Mouse (Mus musculus): ENCODE measurements around the gene Rngtt. TPM values are rescaled to one million over a fixed set of nuclear protein-coding genes. Genes with fewer than 3 reads are reported as not detected.

Rngtt gene
- 31.1 and 32.9 TPM in 2 replicates for polyA plus RNA-seq (2016; fragmentation: Nextera tagmentation; extraction: Ambion mirVana)

DNA sequence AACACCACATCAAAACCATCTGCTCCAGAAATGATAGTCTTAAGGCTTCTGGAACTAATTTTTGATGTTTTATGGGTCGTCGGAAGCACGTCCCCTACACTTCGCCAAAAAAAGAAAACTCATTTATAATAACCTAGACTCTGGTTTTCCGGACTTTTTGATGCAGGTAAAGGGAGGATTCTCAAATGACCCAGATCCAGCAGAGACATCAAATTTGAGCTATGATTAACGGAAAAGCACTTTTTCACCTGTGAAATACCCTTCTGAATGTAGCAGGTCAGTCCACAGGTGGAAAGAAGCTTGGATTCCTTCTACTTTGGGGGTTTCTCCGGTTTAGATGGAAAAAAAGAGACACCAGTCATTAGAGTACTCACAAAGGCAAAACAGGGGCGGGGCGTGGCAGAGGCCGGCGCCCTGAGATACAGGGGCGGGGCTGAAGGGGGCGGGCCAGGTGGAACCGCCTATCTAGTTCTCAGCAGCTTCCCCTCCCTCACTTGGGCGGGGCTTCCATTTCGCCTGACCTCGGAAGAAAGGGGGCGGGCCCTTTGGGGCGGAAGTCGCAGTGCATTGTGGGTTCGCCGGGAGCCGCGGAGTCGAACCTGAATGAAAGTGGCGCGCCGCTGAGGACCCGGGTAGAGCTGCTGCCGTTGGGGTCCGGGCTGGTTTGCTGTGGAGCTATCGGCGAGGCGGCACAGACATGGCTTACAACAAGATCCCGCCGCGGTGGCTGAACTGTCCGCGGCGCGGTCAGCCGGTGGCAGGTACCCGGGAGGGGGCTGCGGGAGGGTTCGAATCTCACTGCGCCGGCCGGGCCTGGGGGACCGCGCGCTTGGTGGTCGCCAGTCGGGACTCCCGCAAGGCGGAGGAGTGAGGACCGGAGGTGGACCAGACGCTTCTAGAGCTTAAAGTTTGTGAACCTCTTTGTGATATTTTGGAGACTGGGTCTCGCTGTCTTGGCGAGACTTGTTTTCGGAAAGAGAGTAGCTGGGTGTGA, at the start of gene Rngtt:
TSS of gene Rngtt (plus strand) at position 548 of the 994 bp plus-strand sequence.
- peak; percentile 97 for ATAC-seq (ENCODE audit: low FRiP score, low read depth)
- no peak within 1 kb of the TSS for H3K27ac ChIP-seq
- whole genome bisulfite sequencing, result 4% methylated on average over 60 of the region's 60 CpGs

DNA sequence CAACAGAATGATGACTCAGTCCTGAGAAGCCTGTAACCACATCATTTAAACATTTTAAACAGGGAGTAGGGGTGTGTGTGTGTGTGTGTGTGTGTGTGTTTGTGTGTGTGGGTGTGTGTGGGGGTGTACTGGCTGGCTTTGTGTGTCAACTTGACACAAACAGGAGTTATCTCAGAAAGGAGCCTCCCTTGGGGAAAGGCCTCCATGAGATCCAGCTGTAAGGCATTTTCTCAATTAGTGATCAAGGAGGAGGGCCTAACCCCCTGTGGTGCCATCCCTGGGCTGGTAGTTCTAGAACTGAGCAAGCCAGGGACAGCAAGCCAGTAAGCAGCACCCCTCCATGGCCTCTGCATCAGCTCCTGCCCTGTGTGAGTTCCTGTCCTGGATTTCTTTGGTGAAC, 49.8 kb upstream of the Rngtt start:
- H3K27me3 ChIP-seq (replicated peaks), result no peaks in the 10 kb centered on the region
- ATAC-seq (ENCODE audit: low FRiP score, low read depth), result no peak

More for the DNA sequence above, at the start of gene Rngtt:
- Histone ChIP-seq H3K27me3 (replicated peaks) (no peaks in the 10 kb centered on the region), H3K4me3 (peak within 1 kb of the TSS; percentile 71), H3K9me3 (no peaks in the 10 kb centered on the region), H3K4me2 (replicated peaks) (peak within 1 kb of the TSS; percentile 77), H3K36me3 (no peaks in the 10 kb centered on the region), H3K4me1 (peaks cover 5% of the 10 kb centered on the region), H3K9ac (peak within 1 kb of the TSS; percentile 79)

DNA sequence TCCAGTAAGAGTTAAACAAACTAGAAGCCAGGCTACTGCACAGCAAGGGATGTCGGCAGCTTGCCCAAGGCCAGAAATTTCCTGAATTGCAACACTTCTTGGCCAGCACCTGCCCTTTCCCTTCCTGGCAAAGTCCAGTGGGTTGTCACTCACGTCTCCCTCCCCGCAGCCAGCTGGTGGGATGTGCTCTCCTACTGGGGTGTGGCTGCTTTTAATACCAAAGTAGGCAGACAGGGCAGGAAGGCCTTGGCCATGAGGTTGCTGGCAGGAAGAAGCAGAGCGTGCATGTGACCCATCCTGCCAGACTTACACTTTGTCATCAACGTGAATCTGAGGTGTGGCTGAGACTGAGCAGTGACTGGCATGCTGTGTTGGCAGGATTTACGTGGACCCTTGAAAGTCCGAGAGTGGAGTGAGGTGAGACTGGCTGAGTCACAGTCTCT, 48.8 kb upstream of the Rngtt start:
- H3K4me3 ChIP-seq, result no peak overlapping the region
- no peak for ATAC-seq (ENCODE audit: low FRiP score, low read depth)
- no peaks in the 10 kb centered on the region for H3K9me3 ChIP-seq
- no peak overlapping the region for H3K27ac ChIP-seq
- H3K9ac ChIP-seq, result no peak overlapping the region
- no peaks in the 10 kb centered on the region for H3K4me1 ChIP-seq
- no peaks in the 10 kb centered on the region for H3K36me3 ChIP-seq
- H3K4me2 ChIP-seq (replicated peaks), result no peak overlapping the region
- WGBS, result 73% methylated on average over 7 of the region's 7 CpGs
- no peaks in the 10 kb centered on the region for H3K27me3 ChIP-seq (replicated peaks)

More for the DNA sequence above, 49.8 kb upstream of the Rngtt start:
- Histone ChIP-seq H3K9me3 (no peaks in the 10 kb centered on the region), H3K27ac (no peak overlapping the region), H3K4me1 (no peaks in the 10 kb centered on the region), H3K36me3 (no peaks in the 10 kb centered on the region), H3K9ac (no peak overlapping the region), H3K4me3 (no peak overlapping the region), H3K4me2 (replicated peaks) (no peak overlapping the region)

DNA sequence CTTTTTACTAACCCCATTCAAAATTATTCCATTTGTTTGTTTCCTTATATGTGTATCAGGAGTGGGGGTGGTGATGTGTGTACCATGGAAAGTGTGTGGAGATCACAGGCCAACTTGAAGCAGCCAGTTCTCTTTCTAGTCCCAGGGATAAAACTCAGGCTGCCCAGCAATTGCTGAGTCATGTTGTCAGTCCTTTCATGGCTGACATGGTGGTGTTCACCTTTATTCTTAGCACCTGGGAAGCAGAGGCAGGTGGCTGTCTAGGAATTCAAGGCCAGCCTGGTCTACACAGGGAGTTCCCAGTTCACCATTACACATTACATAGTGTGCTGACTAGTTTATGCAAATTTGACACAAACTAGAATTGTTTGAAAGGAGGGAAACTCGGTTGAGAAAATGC, 47.2 kb upstream of the Rngtt start:
- H3K36me3 ChIP-seq, result no peaks in the 10 kb centered on the region
- no peaks in the 10 kb centered on the region for H3K4me1 ChIP-seq
- no peak overlapping the region for H3K9ac ChIP-seq
- H3K4me3 ChIP-seq, result no peak overlapping the region
- 72% methylated on average over 1 of the region's 1 CpGs for WGBS
- H3K27ac ChIP-seq, result no peak overlapping the region
- no peak for ATAC-seq (ENCODE audit: low FRiP score, low read depth)
- H3K27me3 ChIP-seq (replicated peaks), result no peaks in the 10 kb centered on the region
- H3K9me3 ChIP-seq, result no peaks in the 10 kb centered on the region
- no peak overlapping the region for H3K4me2 ChIP-seq (replicated peaks)

DNA sequence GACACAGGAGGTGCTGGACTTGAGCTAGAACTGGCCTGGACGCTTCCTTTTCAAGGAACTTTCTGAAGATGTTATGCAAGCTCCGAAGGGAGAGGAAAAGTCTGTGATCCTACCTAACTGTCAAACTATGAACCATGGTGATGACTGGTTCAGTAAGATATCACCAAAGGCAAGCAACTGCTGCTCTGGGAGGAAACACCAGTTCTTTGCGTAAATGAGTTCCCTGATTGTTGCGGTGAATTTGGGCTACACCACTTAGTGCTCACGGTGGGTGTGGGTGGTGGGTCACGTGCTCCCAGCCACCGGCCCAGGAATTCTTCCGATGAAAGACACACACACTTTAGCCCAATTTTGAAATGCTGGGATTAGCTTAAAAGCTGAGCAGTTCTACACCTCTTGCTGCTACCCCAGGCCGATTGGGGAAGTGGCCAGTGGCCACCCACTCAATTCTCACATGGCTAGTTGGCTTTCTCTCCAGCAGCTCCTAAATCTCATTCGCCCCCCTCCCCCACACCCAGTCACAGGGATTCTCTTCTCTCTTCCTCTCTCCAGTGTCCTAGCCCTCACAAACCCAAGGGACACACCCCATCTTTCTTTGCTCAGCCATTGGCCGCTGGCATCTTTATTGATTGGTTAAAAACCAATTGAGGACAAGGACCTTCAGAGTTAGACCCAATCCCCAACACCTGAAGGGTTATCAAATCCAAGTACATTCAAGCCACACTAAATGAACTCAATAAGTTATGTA, 45.0 kb upstream of the Rngtt start:
- Histone ChIP-seq H3K4me3 (no peak overlapping the region), H3K4me1 (no peaks in the 10 kb centered on the region), H3K9ac (no peak overlapping the region), H3K36me3 (no peaks in the 10 kb centered on the region), H3K9me3 (no peaks in the 10 kb centered on the region), H3K27me3 (replicated peaks) (no peaks in the 10 kb centered on the region), H3K27ac (no peak overlapping the region), H3K4me2 (replicated peaks) (no peak overlapping the region)
- no peak for ATAC-seq (ENCODE audit: low FRiP score, low read depth)
- WGBS, result 92% methylated on average over 11 of the region's 11 CpGs

DNA sequence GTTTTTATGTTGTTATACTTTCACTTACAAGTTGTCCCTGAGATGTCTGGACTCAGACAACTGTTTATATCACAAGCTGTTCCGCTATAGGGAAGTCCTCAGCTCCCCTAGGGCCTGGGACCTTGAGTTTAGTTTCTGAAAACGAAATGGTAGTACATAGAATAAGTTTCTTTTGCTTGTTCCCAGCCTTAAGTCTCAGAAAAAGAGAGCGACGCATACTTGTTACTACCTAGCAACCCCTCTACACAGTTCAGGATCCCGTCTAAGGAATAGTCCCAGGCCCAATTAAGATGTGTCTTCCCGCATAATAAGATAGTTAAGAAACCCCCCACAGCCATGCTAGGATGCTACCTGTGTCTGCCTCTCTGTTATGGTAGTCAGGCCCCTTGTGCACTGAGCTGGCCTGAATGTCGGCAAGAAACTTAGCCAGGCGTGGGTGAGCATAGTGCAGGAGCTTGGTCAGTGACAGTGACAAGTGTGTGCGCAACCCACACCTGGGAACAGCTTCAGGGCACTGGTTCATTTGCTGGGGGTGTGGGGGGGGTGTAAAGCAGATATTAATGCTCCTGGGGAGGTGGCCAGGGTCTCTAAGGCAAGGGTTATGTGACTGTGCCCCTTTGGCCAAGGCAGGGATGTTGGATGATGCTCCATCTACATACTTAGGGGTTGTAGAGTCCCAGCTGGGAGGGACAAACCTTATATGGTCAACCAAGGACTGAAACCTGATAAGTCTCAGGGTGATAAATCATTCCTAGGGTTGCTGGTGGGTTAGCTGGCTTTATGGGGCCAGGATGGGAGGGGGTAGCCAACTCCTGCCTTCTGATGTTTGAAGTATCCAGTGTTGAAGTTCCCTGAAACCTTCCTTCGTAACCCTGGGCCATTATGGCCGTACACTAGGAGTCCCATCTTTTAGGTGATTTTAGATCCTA, 39.5 kb upstream of the Rngtt start:
- Histone ChIP-seq H3K9me3 (no peaks in the 10 kb centered on the region), H3K36me3 (no peaks in the 10 kb centered on the region), H3K4me1 (no peaks in the 10 kb centered on the region), H3K4me2 (replicated peaks) (no peak overlapping the region), H3K27me3 (replicated peaks) (no peaks in the 10 kb centered on the region), H3K4me3 (no peak overlapping the region), H3K9ac (no peak overlapping the region), H3K27ac (no peak overlapping the region)
- 79% methylated on average over 11 of the region's 11 CpGs for WGBS
- ATAC-seq (ENCODE audit: low FRiP score, low read depth), result no peak

DNA sequence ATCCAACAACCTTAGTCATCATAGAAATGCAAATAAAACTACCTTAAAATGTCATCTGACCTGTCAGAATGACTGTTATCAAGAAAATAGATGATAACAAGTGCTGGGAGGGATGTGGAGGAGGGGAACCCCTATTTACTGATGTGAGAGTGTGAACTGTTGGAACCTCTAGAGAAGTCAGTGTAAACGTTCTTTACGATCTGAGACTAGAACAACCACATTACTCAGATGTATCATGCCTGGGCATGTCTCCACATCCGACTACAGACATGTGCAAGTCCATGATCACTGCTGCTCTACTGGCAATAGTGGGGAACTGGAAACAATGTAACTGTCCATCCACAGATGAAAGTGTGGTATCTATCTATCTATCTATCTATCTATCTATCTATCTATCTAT, 36.7 kb upstream of the Rngtt start:
- H3K9me3 ChIP-seq, result no peaks in the 10 kb centered on the region
- 80% methylated on average over 3 of the region's 3 CpGs for WGBS
- no peak overlapping the region for H3K9ac ChIP-seq
- no peak overlapping the region for H3K4me3 ChIP-seq
- H3K4me2 ChIP-seq (replicated peaks), result no peak overlapping the region
- ATAC-seq (ENCODE audit: low FRiP score, low read depth), result no peak
- no peaks in the 10 kb centered on the region for H3K36me3 ChIP-seq
- H3K27me3 ChIP-seq (replicated peaks), result no peaks in the 10 kb centered on the region
- H3K27ac ChIP-seq, result no peak overlapping the region
- no peaks in the 10 kb centered on the region for H3K4me1 ChIP-seq

DNA sequence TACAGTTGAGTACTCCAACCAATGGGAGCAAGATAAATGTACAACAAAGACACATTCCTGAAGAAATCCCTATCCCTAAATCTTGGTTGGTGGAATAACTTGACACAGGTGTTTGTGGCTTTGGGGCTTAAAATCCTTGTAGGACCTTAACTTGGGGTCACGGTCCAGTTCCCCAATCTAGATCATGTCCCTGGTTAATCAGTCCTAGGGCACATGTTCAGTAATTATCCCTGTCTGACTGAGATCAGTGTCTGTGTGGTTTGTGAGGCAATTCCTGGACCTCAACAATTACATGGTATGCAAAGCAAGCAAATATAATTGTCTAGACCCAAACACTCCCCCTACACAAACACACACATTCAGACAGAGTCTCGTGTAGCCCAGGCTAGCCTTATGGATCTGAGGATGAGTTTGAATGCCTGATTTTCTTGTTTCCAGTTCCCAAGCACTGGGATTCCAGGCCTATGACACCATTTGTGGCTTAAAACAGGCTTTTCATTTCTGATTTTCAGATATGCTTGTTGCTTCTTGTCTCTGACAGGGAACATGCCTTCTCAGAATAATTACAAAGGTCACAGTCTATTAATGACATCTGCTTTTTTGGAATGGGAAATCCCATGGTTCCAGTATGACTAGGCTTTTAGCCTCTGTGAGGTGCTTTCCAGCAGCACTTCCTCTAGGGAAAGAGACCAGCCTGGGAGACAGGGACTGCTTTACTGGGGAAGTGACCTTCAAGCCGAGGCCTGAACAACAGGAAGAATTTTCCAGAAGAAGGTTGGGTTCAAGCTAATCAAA, 28.0 kb upstream of the Rngtt start:
- no peak overlapping the region for H3K9ac ChIP-seq
- H3K27me3 ChIP-seq (replicated peaks), result no peaks in the 10 kb centered on the region
- 82% methylated on average over 3 of the region's 3 CpGs for WGBS
- H3K36me3 ChIP-seq, result no peaks in the 10 kb centered on the region
- H3K27ac ChIP-seq, result no peak overlapping the region
- no peak overlapping the region for H3K4me2 ChIP-seq (replicated peaks)
- H3K9me3 ChIP-seq, result no peaks in the 10 kb centered on the region
- no peak overlapping the region for H3K4me3 ChIP-seq
- H3K4me1 ChIP-seq, result no peaks in the 10 kb centered on the region
- ATAC-seq (ENCODE audit: low FRiP score, low read depth), result no peak

DNA sequence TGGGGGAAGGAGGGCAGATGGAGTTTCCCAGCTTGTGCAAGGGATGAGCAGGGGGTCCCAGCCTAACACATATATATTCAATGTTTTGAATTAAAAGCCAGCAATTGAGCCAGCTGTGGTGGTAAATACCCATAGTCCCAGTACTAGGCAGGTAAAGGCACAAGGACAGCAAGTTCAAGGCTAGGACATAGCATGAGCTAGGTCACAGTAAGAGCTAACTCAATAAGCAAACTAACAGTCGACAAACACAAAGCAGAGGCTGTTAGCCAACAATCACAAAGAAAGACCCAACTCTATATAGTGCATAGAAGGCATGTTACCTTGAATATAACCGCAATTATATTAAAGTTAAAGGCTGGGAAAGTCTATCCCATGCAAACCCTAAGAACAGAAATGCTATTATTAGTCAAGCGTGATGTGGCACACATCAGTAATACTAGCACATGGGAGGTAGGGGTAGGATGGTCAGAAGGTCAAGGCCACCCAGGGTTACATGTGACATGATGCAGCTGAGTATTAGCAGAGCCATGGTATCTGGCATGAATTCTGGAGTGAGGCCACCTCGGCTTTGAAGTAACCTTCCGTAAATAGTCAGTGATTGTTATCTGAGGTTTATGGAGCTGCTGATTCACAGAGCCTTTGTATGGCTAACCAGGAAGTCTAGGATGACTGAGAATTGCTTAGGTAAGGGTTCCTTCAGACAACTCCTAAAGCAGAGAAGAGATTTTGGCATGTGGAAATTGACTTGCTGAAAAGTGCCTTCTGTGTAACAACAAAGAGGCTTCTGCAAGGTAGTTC, 25.8 kb upstream of the Rngtt start:
- no peak for ATAC-seq (ENCODE audit: low FRiP score, low read depth)
- H3K4me2 ChIP-seq (replicated peaks), result no peak overlapping the region
- WGBS, result 80% methylated on average over 5 of the region's 5 CpGs

DNA sequence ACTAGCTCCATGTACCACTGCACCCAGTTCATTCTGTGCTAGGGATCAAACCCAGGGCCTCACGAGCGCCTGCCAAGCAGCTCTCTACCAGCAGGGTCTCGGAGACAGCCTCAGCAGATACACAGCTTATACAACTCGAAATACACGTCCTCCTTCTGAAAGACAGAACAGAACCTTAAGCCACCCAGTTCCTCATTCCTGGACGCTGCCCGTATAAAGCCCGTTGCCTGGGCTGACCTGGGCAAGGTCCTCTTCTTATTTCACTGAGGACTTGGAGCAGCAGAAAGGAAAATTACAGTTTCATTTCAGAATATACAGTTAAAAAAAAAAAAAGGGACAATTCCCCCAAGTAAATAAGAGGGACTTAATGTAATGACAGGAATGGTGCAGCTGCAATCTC, 24.7 kb upstream of the Rngtt start:
- H3K4me3 ChIP-seq, result no peak overlapping the region
- ATAC-seq (ENCODE audit: low FRiP score, low read depth), result no peak
- no peaks in the 10 kb centered on the region for H3K36me3 ChIP-seq
- no peaks in the 10 kb centered on the region for H3K27me3 ChIP-seq (replicated peaks)
- WGBS, result 92% methylated on average over 8 of the region's 8 CpGs
- H3K9ac ChIP-seq, result no peak overlapping the region
- no peaks in the 10 kb centered on the region for H3K9me3 ChIP-seq
- H3K4me2 ChIP-seq (replicated peaks), result no peak overlapping the region
- no peak overlapping the region for H3K27ac ChIP-seq
- no peaks in the 10 kb centered on the region for H3K4me1 ChIP-seq

More for the DNA sequence above, 25.8 kb upstream of the Rngtt start:
- Histone ChIP-seq H3K27me3 (replicated peaks) (no peaks in the 10 kb centered on the region), H3K4me3 (no peak overlapping the region), H3K36me3 (no peaks in the 10 kb centered on the region), H3K4me1 (no peaks in the 10 kb centered on the region), H3K9ac (no peak overlapping the region), H3K27ac (no peak overlapping the region), H3K9me3 (no peaks in the 10 kb centered on the region)

Data from neural tube, embryonic 12.5 days (tissue).